Mouse (Mus musculus) heart, embryonic 12.5 days (tissue): ENCODE measurements around the gene Ywhab. TPM values are rescaled to one million over a fixed set of nuclear protein-coding genes. Genes with fewer than 3 reads are reported as not detected.

Experiments
- ATAC-seq: fragments of 200-750 bp; cut with Nextera tagmentation; 2 replicates; pipeline ENCODE4 v1.8.0; 2017; ENCODE audit warnings: moderate TSS enrichment, moderate library complexity; ENCODE audit not compliant: insufficient number of reproducible peaks, low FRiP score
- H3K27ac ChIP-seq: fragments of 300-500 bp; sonication (generic); 2 replicates; pipeline ENCODE4 v1.5.1; 2016; ENCODE audit warnings: mild to moderate bottlenecking, moderate library complexity; ENCODE audit not compliant: poor library complexity, severe bottlenecking
- H3K27me3 ChIP-seq: fragments of 300-500 bp; sonication (generic); replicated peaks from 2 replicates; pipeline ENCODE4 v1.6.1; 2016; ENCODE audit warnings: mild to moderate bottlenecking, moderate library complexity
- H3K36me3 ChIP-seq: fragments of 300-500 bp; sonication (generic); 2 replicates; pipeline ENCODE4 v1.6.1; 2016; ENCODE audit warnings: mild to moderate bottlenecking, moderate library complexity
- H3K4me1 ChIP-seq: fragments of 300-500 bp; sonication (generic); replicated peaks from 2 replicates; pipeline ENCODE4 v1.6.1; 2016; ENCODE audit warnings: mild to moderate bottlenecking
- H3K4me2 ChIP-seq: fragments of 300-500 bp; sonication (generic); 2 replicates; pipeline ENCODE4 v1.6.1; 2016; ENCODE audit warnings: mild to moderate bottlenecking, moderate library complexity
- H3K4me3 ChIP-seq: fragments of 300-500 bp; sonication (generic); 2 replicates; pipeline ENCODE4 v1.5.1; 2016; ENCODE audit warnings: mild to moderate bottlenecking
- H3K9ac ChIP-seq: fragments of 300-500 bp; sonication (generic); 2 replicates; pipeline ENCODE4 v1.6.1; 2016; ENCODE audit warnings: mild to moderate bottlenecking, moderate library complexity
- H3K9me3 ChIP-seq: fragments of 300-500 bp; sonication (generic); replicated peaks from 2 replicates; pipeline ENCODE4 v1.6.1; 2016; ENCODE audit warnings: mild to moderate bottlenecking, moderate library complexity
- WGBS: fragments of 180-500 bp; shearing (Covaris S2); methylation state at CpG from one replicate; pipeline ENCODE4 v1.1.7; 2016; 5-methylcytosine and 5-hydroxymethylcytosine counted together
- polyA plus RNA-seq: library from polyadenylated mRNA; unstranded; fragments of >200 nt; fragmentation: Nextera tagmentation; extraction: Ambion mirVana; gene quantifications from 2 replicates; pipeline ENCODE4 v1.2.1, GENCODE M21; 2016

Gene Ywhab
- 270 and 271 TPM in 2 replicates for polyA plus RNA-seq

- H3K4me2 ChIP-seq, result peak within 1 kb of the TSS; percentile 70
- peak within 1 kb of the TSS; percentile 96 for H3K9ac ChIP-seq
- H3K4me1 ChIP-seq, result peaks cover 19% of the 10 kb centered on the region
- peak within 1 kb of the TSS; percentile 93 for H3K4me3 ChIP-seq
- H3K9me3 ChIP-seq, result no peaks in the 10 kb centered on the region
- no peak for ATAC-seq
- WGBS, result under 1% methylated on average over 10 of the region's 14 CpGs
- peak within 1 kb of the TSS; percentile 94 for H3K27ac ChIP-seq
- no peaks in the 10 kb centered on the region for H3K27me3 ChIP-seq
- peaks cover 8% of the 10 kb centered on the region for H3K36me3 ChIP-seq
Observed at GRCm38 (mm10) chr2:163994654-163994976, at the start of gene Ywhab. Gene Ywhab (plus strand): TSS chr2:163994960.

GRCm38 (mm10) chr2:163946221-163946620 lies 48.5 kb upstream of the Ywhab start:
- no peak for ATAC-seq
- Histone ChIP-seq H3K4me1 (peaks cover 8% of the 10 kb centered on the region), H3K4me3 (no peak overlapping the region), H3K27ac (no peak overlapping the region), H3K36me3 (no peaks in the 10 kb centered on the region), H3K9ac (no peak overlapping the region), H3K4me2 (no peak overlapping the region), H3K9me3 (no peaks in the 10 kb centered on the region), H3K27me3 (peaks cover 11% of the 10 kb centered on the region)
- WGBS, result 67% methylated on average over 15 of the region's 15 CpGs

- Histone ChIP-seq H3K36me3 (no peaks in the 10 kb centered on the region), H3K9me3 (no peaks in the 10 kb centered on the region), H3K9ac (no peak overlapping the region), H3K27ac (no peak overlapping the region), H3K4me3 (no peak overlapping the region), H3K4me2 (no peak overlapping the region), H3K4me1 (peaks cover 5% of the 10 kb centered on the region; the same call in 1 of the 2 replicates), H3K27me3 (peaks cover 11% of the 10 kb centered on the region)
- 65% methylated on average over 7 of the region's 7 CpGs for whole genome bisulfite sequencing
- no peak for ATAC-seq
Observed at GRCm38 (mm10) chr2:163947976-163948375, 46.8 kb upstream of the Ywhab start.

GRCm38 (mm10) chr2:163951770-163952169 lies 43.0 kb upstream of the Ywhab start:
- H3K27me3 ChIP-seq, result peaks cover 15% of the 10 kb centered on the region
- no peaks in the 10 kb centered on the region for H3K36me3 ChIP-seq
- H3K4me3 ChIP-seq, result no peak overlapping the region
- no peak overlapping the region for H3K9ac ChIP-seq
- H3K9me3 ChIP-seq, result no peaks in the 10 kb centered on the region
- no peak overlapping the region for H3K4me2 ChIP-seq
- ATAC-seq, result 0 out of 2 replicates have a peak, but pooled peaks have one; percentile 39
- 23% methylated on average over 4 of the region's 4 CpGs for WGBS
- H3K27ac ChIP-seq, result no peak overlapping the region
- no peaks in the 10 kb centered on the region for H3K4me1 ChIP-seq

- H3K9me3 ChIP-seq, result peaks cover 3% of the 10 kb centered on the region; the same call in 1 of the 2 replicates
- H3K4me1 ChIP-seq, result no peaks in the 10 kb centered on the region
- no peak overlapping the region for H3K9ac ChIP-seq
- H3K27me3 ChIP-seq, result peaks cover 8% of the 10 kb centered on the region; the same call in 1 of the 2 replicates
- 75% methylated on average over 7 of the region's 7 CpGs for WGBS
- H3K27ac ChIP-seq, result no peak overlapping the region
- no peak overlapping the region for H3K4me2 ChIP-seq
- no peak for ATAC-seq
- no peak overlapping the region for H3K4me3 ChIP-seq
- H3K36me3 ChIP-seq, result no peaks in the 10 kb centered on the region
Observed at GRCm38 (mm10) chr2:163953622-163954310, 41.0 kb upstream of the Ywhab start.

- Histone ChIP-seq H3K9me3 (peaks cover 5% of the 10 kb centered on the region), H3K4me3 (no peak overlapping the region), H3K36me3 (no peaks in the 10 kb centered on the region), H3K4me2 (no peak overlapping the region), H3K27me3 (no peaks in the 10 kb centered on the region), H3K4me1 (no peaks in the 10 kb centered on the region), H3K9ac (no peak overlapping the region), H3K27ac (no peak overlapping the region)
- ATAC-seq, result no peak
- WGBS, result 71% methylated on average over 17 of the region's 19 CpGs
Observed at GRCm38 (mm10) chr2:163964606-163965560, 29.9 kb upstream of the Ywhab start.

GRCm38 (mm10) chr2:163965706-163966105 lies 29.1 kb upstream of the Ywhab start:
- no peak overlapping the region for H3K9ac ChIP-seq
- H3K27ac ChIP-seq, result no peak overlapping the region
- no peak overlapping the region for H3K4me2 ChIP-seq
- H3K4me1 ChIP-seq, result no peaks in the 10 kb centered on the region
- H3K27me3 ChIP-seq, result no peaks in the 10 kb centered on the region
- no peak overlapping the region for H3K4me3 ChIP-seq
- 68% methylated on average over 7 of the region's 7 CpGs for WGBS
- H3K9me3 ChIP-seq, result peaks cover 5% of the 10 kb centered on the region
- ATAC-seq, result no peak
- no peaks in the 10 kb centered on the region for H3K36me3 ChIP-seq

- no peak overlapping the region for H3K9ac ChIP-seq
- H3K4me1 ChIP-seq, result no peaks in the 10 kb centered on the region
- no peak overlapping the region for H3K4me3 ChIP-seq
- no peaks in the 10 kb centered on the region for H3K9me3 ChIP-seq
- WGBS, result 4% methylated on average over 5 of the region's 5 CpGs
- no peak overlapping the region for H3K4me2 ChIP-seq
- ATAC-seq, result no peak
- H3K27ac ChIP-seq, result no peak overlapping the region
- no peaks in the 10 kb centered on the region for H3K27me3 ChIP-seq
- no peaks in the 10 kb centered on the region for H3K36me3 ChIP-seq
Observed at GRCm38 (mm10) chr2:163968581-163968980, 26.2 kb upstream of the Ywhab start.

- Histone ChIP-seq H3K4me1 (no peaks in the 10 kb centered on the region; the same call in 1 of the 2 replicates), H3K4me3 (no peak overlapping the region), H3K4me2 (no peak overlapping the region), H3K9me3 (no peaks in the 10 kb centered on the region), H3K9ac (no peak overlapping the region), H3K36me3 (no peaks in the 10 kb centered on the region), H3K27me3 (no peaks in the 10 kb centered on the region), H3K27ac (no peak overlapping the region)
- WGBS, result 51% methylated on average over 3 of the region's 3 CpGs
- ATAC-seq, result no peak
Observed at GRCm38 (mm10) chr2:163970326-163970725, 24.4 kb upstream of the Ywhab start.

- H3K36me3 ChIP-seq, result no peaks in the 10 kb centered on the region
- peaks cover 6% of the 10 kb centered on the region for H3K9me3 ChIP-seq
- H3K4me3 ChIP-seq, result no peak overlapping the region
- H3K27me3 ChIP-seq, result no peaks in the 10 kb centered on the region
- H3K4me1 ChIP-seq, result no peaks in the 10 kb centered on the region; the same call in 1 of the 2 replicates
- no peak overlapping the region for H3K9ac ChIP-seq
- H3K4me2 ChIP-seq, result no peak overlapping the region
- ATAC-seq, result no peak
- no peak overlapping the region for H3K27ac ChIP-seq
- 76% methylated on average over 2 of the region's 2 CpGs for WGBS
Observed at GRCm38 (mm10) chr2:163974056-163974455, 20.7 kb upstream of the Ywhab start.

GRCm38 (mm10) chr2:163976448-163976847 lies 18.3 kb upstream of the Ywhab start:
- Histone ChIP-seq H3K4me3 (no peak overlapping the region), H3K9ac (no peak overlapping the region), H3K27ac (no peak overlapping the region), H3K9me3 (peaks cover 6% of the 10 kb centered on the region), H3K4me2 (no peak overlapping the region), H3K27me3 (no peaks in the 10 kb centered on the region), H3K4me1 (no peaks in the 10 kb centered on the region; the same call in 1 of the 2 replicates), H3K36me3 (no peaks in the 10 kb centered on the region)
- whole genome bisulfite sequencing, result 88% methylated on average over 6 of the region's 7 CpGs
- ATAC-seq, result no peak
